Mouse (Mus musculus): ENCODE results near the gene Olfr160.

Gene Olfr160

GRCm38 (mm10) chr9:37716150-37716549 is at the start of gene Olfr160:
Gene Olfr160 (minus strand): TSS chr9:37716250.
- in situ Hi-C loops (cut with MboI, MseI) = no loop called here

DNA sequence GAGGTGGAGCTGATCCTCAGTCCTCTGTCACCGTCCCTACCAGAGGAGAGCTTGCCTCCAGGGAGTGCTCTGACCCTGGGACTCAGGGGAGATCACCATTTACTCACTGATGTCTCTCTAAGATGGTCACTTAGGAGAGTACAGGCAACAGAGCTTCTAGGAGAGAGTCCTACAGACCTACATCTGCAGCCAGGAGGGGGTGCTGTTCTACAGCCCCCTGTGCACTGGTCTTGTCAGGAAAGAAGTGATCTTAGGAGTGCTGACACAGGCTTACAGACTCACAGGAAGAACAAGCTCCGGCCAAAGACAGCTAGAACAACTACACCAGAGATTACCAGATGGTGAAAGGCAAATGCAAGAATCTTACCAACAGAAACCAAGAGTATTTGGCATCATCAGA is 46.5 kb upstream of the Olfr160 start:
- in situ Hi-C loops (cut with MboI, MseI) = no loop called here

- in situ Hi-C loops (cut with MboI, MseI) = no loop called here
Observed at GRCm38 (mm10) chr9:37761728-37762127, 45.7 kb upstream of the Olfr160 start.

- in situ Hi-C loops (cut with MboI, MseI) = no loop called here
Observed at GRCm38 (mm10) chr9:37752006-37752405, 36.0 kb upstream of the Olfr160 start.

- in situ Hi-C loops (cut with MboI, MseI) = no loop called here
Observed at GRCm38 (mm10) chr9:37751467-37751866, 35.4 kb upstream of the Olfr160 start.

DNA sequence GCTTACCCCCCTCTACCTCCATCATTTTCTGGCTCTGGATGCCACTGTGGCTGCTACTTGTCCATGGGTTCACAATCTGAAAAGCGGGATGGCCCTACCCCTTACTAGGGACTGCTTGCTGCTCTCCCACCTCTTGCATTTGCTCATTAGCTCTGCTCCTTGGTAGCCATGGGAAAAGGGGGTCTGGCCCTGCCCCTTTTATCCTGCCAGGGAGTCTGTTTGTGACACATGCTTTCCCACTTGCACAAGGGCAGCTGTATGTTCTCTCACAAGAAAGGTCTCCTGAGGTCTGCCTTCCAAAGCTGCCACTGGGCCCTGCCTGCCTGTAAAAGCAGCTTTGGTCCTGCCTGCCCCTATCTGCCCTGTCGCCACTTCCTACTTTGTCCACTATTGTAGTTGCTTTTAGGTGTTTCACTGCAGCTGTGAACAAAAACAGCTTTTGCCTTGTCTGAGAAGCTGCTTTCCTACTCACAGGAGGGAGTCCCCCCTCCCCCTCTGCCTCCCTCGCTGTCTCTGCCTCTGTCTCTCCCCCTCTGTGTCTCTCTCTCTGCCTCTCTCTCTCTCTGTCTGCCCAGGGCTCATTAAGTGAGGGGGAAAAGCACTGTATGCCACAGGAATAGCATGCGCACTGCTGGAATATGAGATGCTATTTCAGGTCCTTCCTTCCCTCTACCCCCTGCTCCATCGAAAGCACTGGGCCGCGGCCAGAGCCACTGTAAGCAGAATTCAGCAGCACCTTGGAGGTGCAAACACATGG is 34.4 kb upstream of the Olfr160 start:
- in situ Hi-C loops (cut with MboI, MseI) = no loop called here

GRCm38 (mm10) chr9:37744806-37745205 is 28.8 kb upstream of the Olfr160 start, which contains the start of gene Olfr874:
Gene Olfr874 (plus strand): TSS chr9:37745106.
- in situ Hi-C loops (cut with MboI, MseI) = no loop called here

DNA sequence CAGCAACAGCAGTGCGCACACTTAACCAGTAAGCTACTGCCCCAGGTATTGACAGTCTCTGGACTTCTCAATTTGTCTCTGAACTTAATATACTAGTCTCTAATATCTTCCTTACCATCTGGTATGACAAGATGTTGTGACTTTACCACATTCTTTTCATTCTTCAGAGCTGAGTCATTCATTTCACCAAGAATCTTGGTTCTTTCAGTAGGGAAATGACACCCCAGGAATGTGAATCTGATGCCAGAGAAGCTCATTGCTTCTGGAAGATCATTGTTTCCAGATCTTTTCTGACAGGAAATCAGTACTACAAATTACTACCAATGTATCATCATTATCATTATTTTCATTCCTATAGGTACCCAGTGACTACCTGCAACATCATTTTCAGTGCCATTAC is 18.3 kb upstream of the Olfr160 start:
- in situ Hi-C loops (cut with MboI, MseI) = no loop called here

- in situ Hi-C loops (cut with MboI, MseI) = loop anchor here (5.0 to 25.0 kb wide), 2 partner anchors 242 to 1047 kb away; no protein-coding TSS in a partner anchor
Observed at GRCm38 (mm10) chr9:37689970-37690686, 25.9 kb downstream of the Olfr160 start.

- in situ Hi-C loops (cut with MboI, MseI) = loop anchor here (25.0 kb wide), 1 partner anchor 1049 kb away; no protein-coding TSS in a partner anchor
Observed at GRCm38 (mm10) chr9:37687941-37688303, 28.1 kb downstream of the Olfr160 start.

- in situ Hi-C loops (cut with MboI, MseI) = loop anchor here (25.0 kb wide), 1 partner anchor 1050 kb away; no protein-coding TSS in a partner anchor
Observed at GRCm38 (mm10) chr9:37687288-37687940, 28.6 kb downstream of the Olfr160 start.

DNA sequence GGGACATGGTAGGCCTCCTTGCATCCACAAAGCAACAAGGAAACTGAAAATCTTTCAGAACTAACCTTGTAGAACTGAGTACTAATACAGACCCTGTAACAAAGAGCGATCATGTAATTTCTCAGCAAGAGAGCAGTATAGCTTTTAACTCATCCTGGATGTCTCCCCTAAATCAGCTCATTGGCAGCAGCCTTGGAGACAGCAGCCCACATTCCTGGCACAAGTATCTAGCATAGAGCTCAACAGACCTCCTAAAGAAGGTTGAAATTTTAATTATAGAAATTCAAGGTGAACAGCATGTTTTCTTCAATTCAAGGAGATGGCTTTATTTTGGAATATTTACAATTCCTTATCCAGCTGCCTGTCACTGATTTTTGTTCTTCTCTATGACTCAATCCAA is 34.9 kb downstream of the Olfr160 start:
- in situ Hi-C loops (cut with MboI, MseI) = loop anchor here (25.0 kb wide), 1 partner anchor 1056 kb away; no protein-coding TSS in a partner anchor

- in situ Hi-C loops (cut with MboI, MseI) = loop anchor here (25.0 kb wide), 1 partner anchor 1062 kb away; no protein-coding TSS in a partner anchor
Observed at GRCm38 (mm10) chr9:37675287-37675686, 40.8 kb downstream of the Olfr160 start.

DNA sequence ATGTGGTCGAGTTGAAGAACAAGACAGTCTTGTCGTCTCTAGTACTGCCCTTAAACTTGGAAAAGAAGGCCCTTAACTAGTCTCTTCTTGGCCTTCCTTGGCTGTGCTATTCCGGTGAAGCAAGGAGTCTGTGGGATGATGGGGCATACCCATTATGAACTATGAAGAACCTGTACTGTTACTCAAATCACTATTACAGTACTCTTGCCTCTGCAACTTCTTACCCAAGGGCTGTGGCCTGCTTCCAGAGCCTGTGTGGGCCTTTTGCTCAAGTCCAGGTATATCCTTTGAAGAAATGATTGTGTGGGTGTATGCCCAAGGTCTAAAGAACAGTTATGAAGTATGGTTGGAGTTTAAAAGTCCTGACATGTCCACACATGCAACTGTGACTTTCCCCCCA is 45.8 kb downstream of the Olfr160 start:
- in situ Hi-C loops (cut with MboI, MseI) = no loop called here

- in situ Hi-C loops (cut with MboI, MseI) = no loop called here
Observed at GRCm38 (mm10) chr9:37669678-37670077, 46.4 kb downstream of the Olfr160 start.

GRCm38 (mm10) chr9:37669115-37669514 is 46.9 kb downstream of the Olfr160 start, which contains the start of gene Panx3:
Gene Panx3 (minus strand): TSS chr9:37669235.
- in situ Hi-C loops (cut with MboI, MseI) = no loop called here

DNA sequence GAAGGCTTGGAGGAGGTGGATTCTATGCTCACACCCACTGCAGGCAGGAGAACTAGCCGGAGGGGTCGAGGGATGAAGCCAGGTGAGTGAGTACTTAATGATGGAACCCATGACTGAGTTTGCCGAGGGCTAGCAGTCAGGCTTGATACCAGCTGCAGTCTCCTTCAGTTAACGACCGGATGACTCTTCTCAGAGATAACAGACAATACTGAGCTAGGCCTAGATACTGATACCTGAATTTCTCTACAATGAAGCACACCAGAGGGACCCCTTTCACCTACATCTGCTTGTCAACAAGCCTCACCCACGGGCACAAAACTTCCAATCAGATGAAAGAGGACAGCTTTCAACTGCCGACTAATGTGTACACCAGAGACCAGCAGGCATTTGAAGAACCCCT is 50.0 kb downstream of the Olfr160 start:
- in situ Hi-C loops (cut with MboI, MseI) = no loop called here

DNA sequence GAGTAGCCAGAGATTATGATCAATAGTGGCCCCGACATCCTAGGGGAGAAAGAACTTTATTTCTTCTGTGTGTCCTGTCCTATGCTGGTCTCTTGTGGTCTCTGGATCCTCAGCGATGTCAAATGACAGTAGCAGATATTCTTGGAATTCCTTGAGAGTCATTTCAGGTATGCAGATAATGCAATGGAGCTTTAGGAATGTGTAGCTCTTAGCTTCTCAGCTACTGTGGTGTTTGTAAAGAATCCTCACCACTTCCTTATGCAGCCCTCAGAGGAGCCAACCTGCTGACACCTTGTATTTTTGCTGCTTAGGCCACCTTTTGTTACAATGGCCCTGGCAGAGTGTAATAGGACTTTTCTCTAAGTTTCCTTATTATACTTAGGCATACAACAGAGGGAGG is 51.4 kb downstream of the Olfr160 start:
- in situ Hi-C loops (cut with MboI, MseI) = no loop called here

DNA sequence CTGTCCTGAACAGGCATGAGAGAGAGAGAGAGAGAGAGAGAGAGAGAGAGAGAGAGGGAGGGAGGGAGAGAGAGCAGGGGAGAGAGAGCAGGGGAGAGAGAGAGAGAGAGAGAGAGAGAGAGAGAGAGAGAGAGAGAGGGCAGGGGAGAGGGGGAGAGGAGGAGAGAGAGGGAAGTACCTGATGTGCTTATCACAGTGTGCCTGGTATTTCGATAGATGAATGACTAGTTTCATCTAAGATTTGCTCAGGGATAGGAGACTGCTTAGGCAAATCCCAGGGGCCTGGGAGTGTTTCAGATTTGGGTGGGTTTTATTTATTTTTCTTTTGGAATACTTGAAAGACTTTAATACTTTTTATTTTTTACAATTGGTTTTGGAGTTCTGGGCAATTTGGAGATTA is 52.8 kb downstream of the Olfr160 start:
- in situ Hi-C loops (cut with MboI, MseI) = no loop called here

DNA sequence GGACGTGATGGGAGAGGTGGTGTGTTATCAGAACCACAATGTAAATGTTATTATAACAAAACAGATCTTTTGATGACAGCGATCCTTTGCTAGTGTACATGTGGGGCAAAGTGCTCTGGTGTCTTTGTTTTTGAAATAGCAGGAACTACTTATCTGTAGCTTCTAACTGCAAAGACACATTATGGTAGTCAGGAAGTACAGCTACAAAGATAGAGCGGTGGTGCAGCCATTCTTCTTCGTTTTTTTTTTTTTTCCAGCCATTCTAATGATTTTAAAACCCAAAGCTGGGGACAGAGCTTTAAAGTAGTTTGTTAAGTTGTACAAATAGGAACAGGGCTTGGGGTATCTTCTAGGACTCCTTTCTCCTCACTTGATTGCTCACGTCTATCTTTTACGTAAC is 56.6 kb downstream of the Olfr160 start:
- in situ Hi-C loops (cut with MboI, MseI) = no loop called here

Measured in T-helper 1 cell (primary cell).